Mouse (Mus musculus) gastrocnemius, postnatal 10 days (tissue): ENCODE results near the gene Gm26558. TPM values are rescaled to one million over a fixed set of nuclear protein-coding genes. Genes with fewer than 3 reads are reported as not detected.

Experiments
- DNase-seq: peaks from one replicate; pipeline ENCODE4 v3.0.0; 2021; ENCODE audit warnings: mixed read lengths
- long read RNA-seq, 2 experiments: library from polyadenylated mRNA; stranded (forward); transcript quantifications; one replicate each; pipeline ENCODE4 v2.0.0; 2021
- total RNA-seq, 2 experiments: library from RNA; stranded (reverse); gene quantifications; 2 replicates each; pipeline ENCODE4 v1.2.3; 2021

Gene Gm26558
- not detected for total RNA-seq
- long read RNA-seq, experiment 1, result 0 reads
- long read RNA-seq, experiment 2, result 0 reads

- peak; percentile 15 for DNase-seq
These were observed at the start of gene Gm26558 for GRCm38 (mm10) chr2:70661715-70662495. Gene Gm26558, minus strand, starts transcription at chr2:70662108.

- no peak for DNase-seq
These were observed 49.0 kb upstream of the Gm26558 start for GRCm38 (mm10) chr2:70710878-70711277.

DNA sequence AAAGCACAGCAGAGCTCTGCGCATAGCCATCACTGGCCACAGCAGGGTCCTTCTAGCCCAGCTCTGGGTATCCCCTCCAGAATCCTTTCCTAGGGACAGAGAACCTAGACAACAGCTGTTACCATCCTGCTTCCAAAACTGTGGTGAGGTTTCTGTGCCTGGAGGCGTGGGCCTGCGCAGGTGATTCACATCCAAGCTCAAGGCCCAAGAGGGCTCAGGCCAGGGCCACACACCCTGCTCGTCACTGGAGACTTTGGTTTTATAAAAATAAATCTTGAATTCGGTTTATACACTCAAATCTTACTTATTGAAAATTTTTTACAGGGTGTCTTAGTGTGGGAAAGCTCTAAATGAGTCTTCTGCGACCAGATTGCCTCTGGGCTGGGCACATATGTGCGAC lies 48.3 kb upstream of the Gm26558 start:
- DNase-seq, result no peak

GRCm38 (mm10) chr2:70708986-70709730 lies 47.2 kb upstream of the Gm26558 start:
- no peak for DNase-seq

- no peak for DNase-seq
These were observed 40.5 kb upstream of the Gm26558 start for GRCm38 (mm10) chr2:70702403-70702802.

DNA sequence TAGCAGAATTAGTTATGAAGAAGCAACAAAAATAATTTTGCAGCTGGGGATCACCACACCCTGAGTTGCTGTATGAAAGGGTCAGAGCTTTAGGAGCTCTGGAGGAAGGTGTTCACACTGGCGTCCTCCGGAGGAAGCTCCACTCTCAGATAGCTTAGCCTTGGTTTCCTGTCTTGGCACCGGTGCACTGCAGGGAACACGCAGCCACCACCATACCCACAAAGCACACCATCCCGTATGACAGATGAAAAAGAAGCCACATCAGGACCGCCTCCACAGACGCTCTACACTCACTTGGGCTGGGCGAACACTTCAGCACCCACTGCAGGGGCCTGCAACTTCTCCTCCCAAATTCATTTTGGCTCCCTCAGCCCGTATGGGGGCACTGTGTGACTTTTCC lies 39.7 kb upstream of the Gm26558 start:
- no peak for DNase-seq

GRCm38 (mm10) chr2:70700851-70701250 lies 38.9 kb upstream of the Gm26558 start:
- DNase-seq, result no peak

DNA sequence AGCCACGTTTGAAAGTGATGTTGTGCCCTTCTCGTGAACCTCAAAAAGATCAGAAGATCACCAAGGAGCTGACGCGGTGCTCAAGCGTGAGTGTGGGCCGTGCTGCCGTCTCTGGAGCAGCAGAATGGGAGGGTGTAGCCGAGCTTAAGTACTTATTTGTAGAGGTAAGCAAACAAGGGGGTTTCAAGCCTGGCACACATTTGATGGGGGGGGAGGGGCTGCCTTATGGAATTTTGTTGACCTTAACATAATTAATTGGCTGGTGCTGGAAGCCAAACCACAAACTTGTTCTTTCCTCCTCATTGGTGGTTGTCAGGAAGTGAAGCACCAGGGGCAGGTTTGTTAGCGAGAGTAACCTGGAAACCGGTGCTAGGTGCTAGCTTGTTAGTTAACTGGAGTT lies 33.8 kb upstream of the Gm26558 start:
- no peak for DNase-seq

DNA sequence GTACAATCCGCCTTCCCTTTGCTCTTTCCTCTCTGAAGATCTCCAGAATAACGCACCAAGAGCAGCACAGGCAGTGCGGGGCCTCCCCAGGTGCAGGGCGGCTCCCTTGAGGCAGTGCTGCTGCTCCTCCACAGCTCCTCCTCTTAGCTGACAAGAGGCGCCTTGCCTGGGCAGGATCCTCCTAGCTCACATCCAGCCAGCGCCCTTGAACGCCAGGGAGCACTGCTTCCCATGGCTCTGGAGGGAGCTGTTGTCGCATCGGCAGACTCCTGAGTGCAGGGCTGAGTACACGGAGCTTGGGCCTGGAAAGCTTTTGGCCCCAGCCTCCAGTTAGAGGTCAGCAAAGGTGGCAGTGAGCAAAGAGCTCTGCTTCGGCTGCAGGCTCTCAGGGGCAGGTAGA lies 28.3 kb upstream of the Gm26558 start:
- no peak for DNase-seq

DNA sequence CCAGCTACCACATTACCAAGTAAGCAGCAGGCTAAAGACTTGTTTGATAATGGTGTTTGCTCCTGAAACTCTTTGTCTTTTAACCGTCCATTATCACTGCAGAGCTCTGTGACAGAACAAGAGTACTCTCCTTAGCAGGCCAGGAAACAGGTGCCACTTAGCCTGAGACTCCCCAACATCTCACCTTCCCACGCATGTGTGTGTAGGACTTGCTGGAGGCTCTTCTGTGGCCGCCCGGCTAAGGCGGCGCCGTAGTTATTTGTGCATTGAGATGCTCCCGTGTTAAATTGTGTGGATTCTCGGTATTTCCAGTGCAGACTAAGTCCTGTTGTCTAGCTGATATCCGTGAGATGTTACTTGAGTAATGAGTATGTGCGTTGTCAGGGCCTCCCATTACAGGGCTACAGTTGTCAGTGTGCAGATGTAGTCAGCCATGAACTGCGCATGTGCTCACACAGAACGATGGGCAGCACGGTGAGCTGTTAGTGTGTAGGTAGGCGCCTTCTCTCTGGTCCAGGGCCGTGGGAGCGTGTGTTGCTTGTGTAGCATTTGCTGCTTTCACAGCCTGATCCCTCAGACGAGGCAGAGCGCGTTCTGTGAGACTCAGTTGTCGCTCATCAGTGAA lies 26.7 kb upstream of the Gm26558 start:
- DNase-seq, result no peak

DNA sequence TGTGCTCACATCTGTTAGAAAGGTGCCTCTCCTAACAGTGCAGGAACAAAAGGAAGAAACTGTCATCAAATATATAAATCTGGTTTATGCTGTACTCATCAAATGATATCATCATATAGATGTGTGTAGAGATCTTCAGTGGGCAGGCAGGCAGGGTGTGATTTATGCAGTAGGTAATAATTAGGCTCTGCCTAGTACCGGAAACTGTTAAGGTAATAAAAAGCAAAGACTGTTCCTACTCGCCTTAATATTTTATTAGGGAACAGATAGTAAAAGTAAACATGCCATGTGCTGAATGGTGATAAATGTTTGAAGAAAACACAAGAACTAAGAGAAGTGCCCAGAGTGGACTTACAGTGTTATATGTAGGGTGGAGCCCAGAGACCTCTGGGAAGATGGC lies 20.4 kb upstream of the Gm26558 start:
- DNase-seq, result no peak

DNA sequence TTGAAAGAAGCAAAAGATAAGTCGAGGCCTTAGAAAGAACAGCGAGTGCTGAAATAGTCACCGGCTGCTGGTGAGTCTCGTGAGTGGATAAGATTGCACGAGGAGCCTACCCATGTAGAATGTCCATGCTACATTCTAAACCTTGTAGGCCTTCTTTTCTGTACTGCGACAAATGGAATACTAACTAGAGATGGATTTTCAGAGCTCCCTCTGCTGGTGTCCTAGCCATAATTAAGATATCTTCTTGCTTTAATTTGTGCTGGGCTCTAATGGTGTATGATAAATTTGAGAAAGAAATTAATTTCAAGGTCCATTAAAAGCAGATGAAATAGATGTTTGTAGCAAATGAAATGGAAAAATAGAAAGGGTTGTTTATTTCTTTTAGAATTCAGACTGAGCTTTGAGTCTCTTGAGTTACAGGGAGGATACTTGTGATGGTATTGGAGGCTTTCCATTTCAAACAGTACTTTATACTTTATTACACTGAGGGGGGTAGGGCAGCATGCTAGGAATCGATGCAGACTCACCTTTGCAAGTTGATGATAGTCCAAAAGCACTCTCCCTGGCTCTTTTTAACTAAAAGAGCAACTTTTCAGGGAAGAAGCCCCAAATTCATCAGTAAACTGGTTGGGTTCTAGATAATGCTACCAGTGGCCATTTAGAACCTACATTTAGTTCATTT lies 11.7 kb upstream of the Gm26558 start:
- DNase-seq, result no peak

- DNase-seq, result no peak
These were observed 10.6 kb upstream of the Gm26558 start for GRCm38 (mm10) chr2:70672476-70672875.

GRCm38 (mm10) chr2:70669896-70670295 lies 8.0 kb upstream of the Gm26558 start:
- DNase-seq, result no peak

- DNase-seq, result no peak
These were observed 7.3 kb upstream of the Gm26558 start for GRCm38 (mm10) chr2:70669241-70669640.

DNA sequence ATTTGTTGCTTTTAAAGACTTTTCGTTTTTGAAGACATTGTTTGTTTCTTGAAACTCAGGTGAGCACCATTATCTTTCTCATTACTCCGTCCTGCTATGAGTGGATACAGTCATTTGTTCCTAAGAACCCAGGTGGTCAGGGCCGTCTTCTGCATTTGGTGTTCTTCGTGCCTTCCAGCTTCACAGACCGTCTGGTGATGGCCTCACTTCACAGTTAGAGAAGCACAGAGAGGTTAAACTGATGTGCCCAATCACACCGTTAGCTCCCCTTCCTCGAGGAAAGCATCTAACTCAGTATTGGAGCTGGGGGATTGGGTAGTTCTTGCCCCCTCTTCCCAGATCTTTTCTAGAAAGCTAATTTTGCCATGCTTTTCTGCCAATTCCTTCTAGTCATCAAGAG lies 5.1 kb upstream of the Gm26558 start:
- DNase-seq, result no peak

DNA sequence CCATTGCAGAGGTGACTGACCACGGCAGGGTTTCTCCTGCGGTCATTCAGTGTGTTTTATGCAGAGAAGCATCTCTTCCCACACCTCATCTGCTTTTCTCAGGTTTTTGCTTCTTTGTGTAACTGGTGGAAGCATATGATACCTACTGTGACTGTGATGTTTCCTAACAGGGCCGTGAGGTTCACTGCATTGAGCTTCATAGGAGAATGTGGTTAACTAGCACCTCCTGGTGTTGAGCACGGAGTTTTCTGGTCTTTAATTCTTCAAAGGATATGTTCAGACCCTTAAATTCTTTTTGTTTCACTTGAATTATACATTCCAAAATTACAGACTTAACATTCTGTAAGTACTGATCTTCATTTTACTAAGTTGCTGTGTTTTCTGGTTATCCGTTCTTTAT lies 1.9 kb upstream of the Gm26558 start:
- no peak for DNase-seq

- peak; percentile 95 for DNase-seq
These were observed 807 bp downstream of the Gm26558 start, which contains the start of gene Gorasp2 for GRCm38 (mm10) chr2:70660887-70661714. Gene Gorasp2, plus strand, starts transcription at chr2:70661576.

DNA sequence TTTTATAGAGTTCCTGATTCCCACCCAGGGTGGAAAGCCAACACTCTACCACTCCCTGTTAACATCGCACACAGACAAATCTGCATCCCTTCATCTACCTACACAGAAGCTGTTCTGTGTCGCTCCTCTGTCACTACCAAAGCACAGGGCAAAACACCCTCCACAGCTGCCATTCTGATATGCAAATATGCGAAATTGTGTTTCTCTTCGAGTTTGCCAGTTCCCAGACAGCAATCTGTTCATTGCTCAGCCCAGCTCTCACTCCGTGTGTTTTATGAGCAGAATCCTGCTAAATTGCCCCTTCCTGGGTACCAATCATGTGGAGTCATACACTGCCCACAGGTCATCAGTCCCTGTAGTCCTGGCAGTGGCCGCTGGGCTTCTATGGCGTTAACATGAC lies 4.8 kb downstream of the Gm26558 start:
- DNase-seq, result no peak

GRCm38 (mm10) chr2:70651820-70652219 lies 10.1 kb downstream of the Gm26558 start:
- DNase-seq, result no peak

- DNase-seq, result no peak
These were observed 12.4 kb downstream of the Gm26558 start for GRCm38 (mm10) chr2:70649471-70649870.

- DNase-seq, result no peak
These were observed 13.6 kb downstream of the Gm26558 start for GRCm38 (mm10) chr2:70648271-70648670.
